Mouse (Mus musculus) neutrophil, adult 5-6 weeks (primary cell): ENCODE measurements around the gene Amy2a2. TPM values are rescaled to one million over a fixed set of nuclear protein-coding genes. Genes with fewer than 3 reads are reported as not detected.
"Not testable (repeated sequence)": the region's sequence is repeated elsewhere in the genome, so short reads cannot be mapped to it uniquely, and the experiment has no call there.

Experiments
- ATAC-seq: fragments of 151-379, 151-347 bp; 2 replicates; pipeline ENCODE4 v1.8.0; 2017; ENCODE audit warnings: mild to moderate bottlenecking, moderate TSS enrichment; ENCODE audit not compliant: insufficient number of reproducible peaks, poor library complexity, low FRiP score, severe bottlenecking; ENCODE audit errors: extremely low read depth
- total RNA-seq: library from RNA; stranded (forward); fragments of 200-1000 nt; gene quantifications from 2 replicates; pipeline ENCODE4 v1.2.3, GENCODE M21; 2017

The Amy2a2 gene
- total RNA-seq, result not detected in 2 replicates

DNA sequence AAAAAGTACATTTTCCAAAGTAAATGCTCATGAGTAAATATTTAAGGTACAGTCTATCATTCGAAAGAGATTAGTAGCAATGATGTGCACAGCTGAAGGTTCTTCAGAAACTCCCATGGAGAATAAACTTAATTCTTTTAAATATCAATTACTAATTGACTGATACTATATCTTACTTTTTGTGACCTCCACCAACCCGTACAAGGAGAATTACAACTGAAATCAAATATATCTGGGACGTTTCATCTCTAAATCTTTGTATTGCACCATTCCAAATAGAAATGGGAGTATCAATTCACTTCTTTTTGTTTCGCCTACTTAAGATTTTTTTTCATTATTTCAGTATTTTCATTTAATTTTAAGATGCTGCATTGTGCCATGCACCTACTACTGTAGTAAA is at the start of gene Amy2a2:
TSS of gene Amy2a2 (minus strand) at position 101 of the 400 bp plus-strand sequence.
- ATAC-seq, result not testable (repeated sequence)

DNA sequence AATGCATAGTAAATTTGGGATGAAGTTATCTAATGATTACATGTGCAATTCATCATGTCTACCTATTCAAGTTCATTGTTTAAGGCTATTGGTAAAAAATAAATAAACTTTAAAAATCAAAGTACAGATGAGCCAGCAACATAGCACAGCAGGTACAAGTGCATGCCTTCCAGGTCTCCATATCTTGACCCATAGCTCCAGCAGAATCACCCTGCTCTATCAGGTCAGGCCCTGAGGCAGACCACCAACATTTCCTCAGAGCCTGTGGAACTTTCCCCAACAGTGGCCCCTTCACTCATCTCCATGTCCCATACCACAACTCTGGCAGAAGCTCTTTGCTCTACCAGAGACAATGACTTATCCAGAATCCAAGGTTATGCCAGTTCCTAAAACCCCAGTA is 11.0 kb downstream of the Amy2a2 start:
- not testable (repeated sequence) for ATAC-seq

- ATAC-seq, result not testable (repeated sequence)
Measured at GRCm38 (mm10) chr3:113323952-113324351, 32.5 kb downstream of the Amy2a2 start, which contains the start of gene Amy2a3. Gene Amy2a3, minus strand, starts transcription at chr3:113324052.

- not testable (repeated sequence) for ATAC-seq
Measured at GRCm38 (mm10) chr3:113312937-113313336, 43.5 kb downstream of the Amy2a2 start.

Other genes starting within 250 kb of the Amy2a2 start
- gene Amy2a5, start 97.8 kb downstream of the Amy2a2 start, total RNA-seq, result not detected in 2 replicates
- not detected in 2 replicates for gene Amy2a4, start 65.2 kb downstream of the Amy2a2 start, total RNA-seq
- not detected in 2 replicates for gene Amy2a3, start 32.6 kb downstream of the Amy2a2 start, total RNA-seq
- not detected in 2 replicates for gene Amy2a1, start 175.8 kb upstream of the Amy2a2 start, total RNA-seq